Mouse (Mus musculus) heart, adult 9 months (tissue): Measurements from ENCODE around the gene Tmc1.

Experiments
- DNase-seq, 2 experiments: peaks; one replicate each; pipeline ENCODE4 v3.0.0; 2022; ENCODE audit warnings: low spot score in 2 of 2

The Tmc1 gene

GRCm38 (mm10) chr19:20953874-20954273, at the start of gene Tmc1:
Gene Tmc1 (minus strand): TSS chr19:20954202.
- DNase-seq = no peak

GRCm38 (mm10) chr19:21001552-21001951, 47.5 kb upstream of the Tmc1 start:
- DNase-seq = no peak

DNA sequence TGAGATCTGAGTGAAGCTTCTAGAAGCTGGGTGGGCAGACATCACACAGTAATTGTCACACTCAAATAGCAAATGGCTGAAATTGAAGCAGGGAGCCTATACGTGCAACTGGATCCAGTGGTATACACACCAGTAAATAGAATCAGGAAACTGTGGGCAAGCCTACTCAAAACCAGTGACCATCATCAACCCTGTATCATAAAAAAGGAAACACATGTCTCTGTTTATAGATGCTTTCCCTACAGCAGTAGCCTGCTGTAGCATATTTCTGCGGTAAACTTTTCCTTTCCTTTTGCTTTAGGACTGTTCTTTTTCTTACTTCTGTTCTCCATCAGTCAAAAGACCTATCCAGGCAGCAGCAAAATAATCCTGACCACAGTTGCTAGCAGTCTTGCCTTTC, 25.2 kb upstream of the Tmc1 start:
- no peak for DNase-seq

GRCm38 (mm10) chr19:20978148-20978547, 24.1 kb upstream of the Tmc1 start:
- no peak for DNase-seq

- no peak for DNase-seq
These were observed 17.9 kb upstream of the Tmc1 start for GRCm38 (mm10) chr19:20971926-20972325.

DNA sequence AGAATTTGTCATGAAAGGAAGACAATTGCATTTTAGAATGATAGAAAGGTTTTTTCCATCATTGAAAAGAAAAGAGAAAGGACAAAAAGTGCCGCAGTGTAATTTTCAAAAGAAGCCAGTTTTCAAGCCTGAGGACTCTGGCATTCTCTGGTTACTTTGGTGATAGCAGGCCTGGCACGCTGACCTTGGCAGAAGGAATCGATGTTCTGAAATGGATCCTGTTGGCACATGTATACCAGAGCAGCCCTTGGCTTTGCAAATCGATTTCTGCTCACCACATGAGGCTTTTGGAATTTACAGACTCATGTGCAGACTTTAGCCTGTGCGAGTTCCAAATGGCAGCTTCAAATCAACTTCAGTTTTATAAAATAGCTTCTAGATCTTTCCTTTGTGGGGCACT, 813 bp upstream of the Tmc1 start:
- no peak for DNase-seq

GRCm38 (mm10) chr19:20944446-20944845, 9.6 kb downstream of the Tmc1 start:
- DNase-seq = no peak

GRCm38 (mm10) chr19:20924282-20924681, 29.7 kb downstream of the Tmc1 start:
- DNase-seq = no peak

GRCm38 (mm10) chr19:20923336-20924211, 30.4 kb downstream of the Tmc1 start:
- DNase-seq = no peak

- DNase-seq = no peak
These were observed 35.8 kb downstream of the Tmc1 start for GRCm38 (mm10) chr19:20918241-20918640.

DNA sequence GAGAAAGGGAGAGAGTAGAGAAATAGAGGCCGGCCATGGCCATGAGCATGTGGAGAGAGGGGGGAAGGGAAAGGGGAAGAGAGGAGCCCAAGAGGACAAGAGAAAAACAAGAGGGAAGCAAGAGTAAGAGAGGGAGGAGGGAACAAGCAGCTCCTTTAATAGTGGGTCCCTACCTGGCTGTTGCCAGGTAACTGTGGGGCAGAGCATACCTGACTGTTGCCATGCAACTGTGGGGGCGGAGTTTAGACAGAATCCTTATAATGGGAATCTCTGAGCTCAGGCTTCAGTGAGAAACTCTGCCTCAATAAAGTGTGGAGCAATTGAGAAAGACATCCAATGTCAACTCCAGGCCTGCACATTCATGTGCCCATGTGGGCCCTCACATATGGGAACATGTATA, 38.9 kb downstream of the Tmc1 start:
- no peak for DNase-seq

DNA sequence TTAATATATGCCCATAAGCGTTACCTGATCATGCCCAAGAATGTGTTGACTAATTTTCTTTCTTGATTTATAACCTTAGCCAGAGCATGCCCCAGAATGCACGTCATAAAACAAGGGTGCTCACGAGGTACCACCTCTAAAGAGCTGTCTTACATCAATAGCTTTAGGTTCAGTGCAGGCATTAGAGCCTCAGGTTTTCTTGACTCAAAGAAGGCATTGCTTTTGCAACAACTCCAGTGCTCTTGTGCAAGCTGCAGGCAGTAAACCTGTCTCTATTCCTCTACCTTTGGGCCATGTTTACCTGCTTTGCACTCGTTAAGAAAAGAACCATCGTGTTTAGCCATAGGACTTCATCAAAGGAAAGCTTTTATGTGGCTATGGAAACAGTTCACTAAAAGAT, 43.6 kb downstream of the Tmc1 start:
- no peak for DNase-seq

GRCm38 (mm10) chr19:20881205-20881604, 72.8 kb downstream of the Tmc1 start:
- DNase-seq = no peak

DNA sequence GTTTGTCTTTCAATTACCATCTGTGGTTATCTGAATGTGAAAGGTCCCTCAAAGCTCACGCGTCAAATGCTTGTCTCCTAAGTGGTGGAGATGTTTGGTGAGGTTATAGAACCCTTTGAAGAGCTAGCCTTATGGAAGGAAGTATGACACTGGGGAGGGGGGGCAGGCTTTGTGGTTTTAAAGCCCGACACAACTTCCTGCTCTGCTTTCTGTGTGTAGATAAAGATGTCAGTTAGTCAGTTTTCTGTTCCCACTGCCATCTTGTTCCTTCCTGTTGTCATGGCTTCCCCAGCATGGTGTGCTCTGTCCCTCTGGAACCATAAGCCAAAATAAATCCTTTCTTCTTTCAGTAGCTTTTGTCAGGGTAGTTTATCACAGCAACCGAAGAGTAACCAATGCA, 78.1 kb downstream of the Tmc1 start:
- no peak for DNase-seq

DNA sequence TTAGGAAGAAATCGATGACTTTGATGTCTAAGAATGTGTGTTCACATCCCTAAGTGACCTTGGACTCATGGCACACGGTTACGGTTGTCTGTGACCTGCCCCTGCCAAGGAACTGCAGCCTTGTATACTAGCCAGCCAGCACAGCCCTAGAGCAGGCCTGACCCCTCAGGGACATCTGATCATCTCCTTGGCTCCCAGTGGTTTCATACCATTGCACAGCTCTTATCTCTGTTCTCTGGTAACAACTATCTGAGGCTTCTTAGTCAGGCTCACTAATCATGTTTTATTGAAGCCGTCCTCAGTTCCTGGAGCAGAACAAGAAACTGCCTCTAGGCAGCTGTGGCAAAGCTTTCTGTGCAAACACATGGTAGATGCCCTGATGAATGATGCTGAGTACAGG, 92.2 kb downstream of the Tmc1 start:
- no peak for DNase-seq

DNA sequence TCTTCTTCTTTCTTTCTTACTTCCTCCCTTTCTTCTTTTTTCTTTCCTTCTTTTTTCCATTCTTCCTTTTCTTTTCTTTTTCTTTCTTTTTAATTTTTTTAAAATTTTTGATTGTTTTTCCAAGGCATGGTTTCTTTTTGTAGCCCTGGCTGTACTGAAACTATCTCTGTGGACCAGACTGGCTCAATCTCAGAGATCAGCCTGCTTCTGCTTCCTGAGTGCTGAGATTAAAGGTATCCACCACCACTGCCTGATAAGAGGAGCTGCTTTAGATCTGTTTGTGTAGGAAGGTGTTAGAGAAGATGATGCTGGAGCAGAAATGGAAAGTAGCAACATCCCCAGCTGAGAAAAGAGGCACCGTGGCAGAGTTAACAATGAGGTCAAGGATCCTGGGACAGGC, 93.7 kb downstream of the Tmc1 start:
- no peak for DNase-seq

- DNase-seq = no peak
These were observed 96.2 kb downstream of the Tmc1 start for GRCm38 (mm10) chr19:20857819-20858218.

GRCm38 (mm10) chr19:20848906-20849305, 105.1 kb downstream of the Tmc1 start:
- no peak for DNase-seq

DNA sequence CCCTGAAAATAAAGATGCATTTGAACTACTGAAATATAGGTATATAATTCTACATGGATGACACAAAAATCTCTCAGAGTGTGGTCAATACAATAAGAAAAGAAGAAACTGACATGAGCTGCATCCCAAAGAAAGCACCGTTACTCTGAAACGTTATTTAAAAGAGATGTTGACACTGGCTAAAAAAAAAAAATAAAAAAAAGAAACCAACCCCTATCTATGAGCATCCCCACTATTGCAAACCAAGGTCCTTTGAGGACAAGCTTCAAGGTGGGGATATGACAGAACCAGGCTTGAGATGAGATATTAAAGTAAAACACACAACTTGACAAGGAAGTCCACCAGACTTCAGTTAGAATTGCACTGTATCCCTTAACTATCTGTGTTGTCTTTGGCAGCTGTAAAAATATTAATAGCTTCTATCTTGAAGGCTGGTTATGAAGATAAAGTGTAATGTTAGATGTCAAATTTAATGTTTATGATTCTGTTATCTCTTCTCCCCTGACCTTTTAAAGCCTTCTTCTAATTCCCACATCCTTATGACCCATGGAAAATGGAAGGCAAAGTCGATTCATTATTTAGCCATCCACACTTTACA, 106.4 kb downstream of the Tmc1 start:
- no peak for DNase-seq

DNA sequence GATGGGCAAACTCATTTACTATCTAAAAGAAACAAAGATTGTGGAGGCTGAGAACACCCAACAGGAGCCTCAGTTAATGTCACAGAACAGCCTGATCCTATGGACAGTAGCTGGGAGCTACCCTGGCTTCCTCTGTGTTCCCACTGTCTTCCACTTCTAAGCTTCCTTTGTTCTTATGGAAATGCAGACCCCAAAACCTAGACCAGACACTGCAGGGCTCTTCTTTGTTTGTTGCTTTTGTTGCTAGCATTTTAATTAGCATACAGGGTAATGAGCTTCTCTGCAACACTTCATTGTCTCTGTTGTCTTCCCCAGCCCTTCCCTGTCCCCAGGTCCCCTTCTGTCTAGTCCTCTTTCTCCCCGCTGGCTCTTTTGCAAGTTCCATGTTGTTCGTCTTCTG, 116.6 kb downstream of the Tmc1 start:
- DNase-seq = no peak

- peak; percentile 17 to 35 for DNase-seq
These were observed 117.8 kb downstream of the Tmc1 start for GRCm38 (mm10) chr19:20836055-20836845.

DNA sequence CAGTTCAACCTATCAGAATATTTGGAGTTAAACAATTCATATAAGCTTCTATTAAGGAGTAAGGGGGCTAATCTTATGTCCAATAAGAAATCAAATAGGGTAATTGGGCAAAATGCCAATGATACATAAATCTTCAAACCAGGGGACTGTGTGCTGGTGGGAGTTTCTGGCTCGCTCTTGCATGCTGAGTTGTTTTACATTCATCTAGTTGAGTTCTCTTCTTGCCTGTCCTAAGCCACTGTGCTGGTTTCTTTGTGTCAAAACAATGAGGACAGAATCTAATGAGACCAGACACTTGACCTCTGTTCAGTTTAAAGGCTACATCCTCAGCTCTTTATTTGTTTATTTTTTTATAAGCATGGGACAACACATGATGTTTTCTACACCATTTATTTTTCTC, 119.1 kb downstream of the Tmc1 start:
- DNase-seq = no peak

- DNase-seq = no peak
These were observed 154.5 kb downstream of the Tmc1 start for GRCm38 (mm10) chr19:20799460-20799859.
